Mouse (Mus musculus): ENCODE results near the gene Figla. TPM values are rescaled to one million over a fixed set of nuclear protein-coding genes. Genes with fewer than 3 reads are reported as not detected.

The Figla gene
- total RNA-seq, 2 experiments from 2014 or later: not detected

DNA sequence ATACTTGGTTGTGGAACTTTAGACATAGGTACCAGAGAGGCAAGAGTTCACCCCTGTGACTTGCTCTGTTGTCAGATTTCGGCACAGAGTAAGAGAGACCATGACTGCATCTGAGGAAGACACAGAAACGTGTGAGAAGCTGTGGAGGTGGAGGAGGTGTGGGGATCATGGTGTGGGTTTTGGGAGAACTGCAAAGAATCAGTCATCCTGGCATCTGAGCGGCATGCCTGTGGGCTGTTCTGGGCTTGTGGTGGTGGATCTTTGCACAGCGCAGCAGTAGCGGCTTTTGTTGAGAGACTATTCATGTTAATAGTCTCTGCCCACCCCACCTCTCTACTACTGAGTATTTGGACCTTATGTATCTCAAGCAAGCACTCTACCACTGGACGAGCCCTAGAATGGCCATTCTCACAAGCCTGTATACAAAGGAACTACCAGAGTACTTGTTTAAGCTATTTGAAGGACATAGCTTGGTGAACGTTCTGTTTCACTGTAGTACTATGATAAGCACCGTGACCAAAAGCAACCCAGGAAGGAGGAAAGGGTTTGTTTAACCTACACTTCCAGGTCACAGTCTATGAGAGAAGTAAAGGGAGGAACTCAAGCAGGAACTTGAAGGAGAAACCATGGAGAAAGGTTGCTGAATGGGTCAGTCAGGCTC, 10.8 kb downstream of the Figla start:
- peak in 1 of 2 experiments; percentile 67 for DNase-seq (ENCODE audit: low spot score in 2 of 2)
- intact Hi-C loops (cut with DNase I): loop anchor here (5.0 kb wide), 1 partner anchor 341 kb away; the partner anchor contains the start of gene Fam136a

GRCm38 (mm10) chr6:86028150-86028549, 12.2 kb downstream of the Figla start:
- DNase-seq (ENCODE audit: low spot score in 2 of 2): no peak
- intact Hi-C loops (cut with DNase I): loop anchor here (2.0 to 5.0 kb wide), 2 partner anchors 59 to 339 kb away; partner anchors contain the start of gene Fam136a

GRCm38 (mm10) chr6:86028601-86029322, 12.8 kb downstream of the Figla start, which contains the start of gene Add2:
Gene Add2, plus strand, starts transcription at chr6:86028681.
- intact Hi-C loops (cut with DNase I): loop anchor here (2.0 to 5.0 kb wide), 2 partner anchors 58 to 339 kb away; partner anchors contain the start of gene Fam136a
- DNase-seq (ENCODE audit: low spot score in 2 of 2): peak; percentile 68 to 76

DNA sequence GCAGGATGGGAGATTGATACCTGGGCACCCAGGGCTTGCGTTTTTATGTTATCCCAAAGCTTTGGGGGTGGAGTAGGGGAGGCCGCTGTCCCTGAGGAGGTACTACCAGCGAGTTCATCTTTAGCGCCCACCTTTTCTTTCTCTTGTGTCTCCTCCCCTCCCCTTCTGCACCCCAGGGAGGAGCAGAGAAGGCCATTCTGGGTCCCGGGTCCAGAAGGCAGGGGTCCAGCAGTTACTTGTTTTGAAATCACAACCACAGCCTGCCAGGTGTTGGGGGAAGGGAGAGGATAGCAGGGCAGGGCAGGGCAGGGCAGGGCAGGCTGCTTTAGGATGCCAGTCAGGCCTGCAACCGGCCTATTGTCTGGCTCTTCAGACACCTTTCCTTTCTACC, 13.3 kb downstream of the Figla start:
- intact Hi-C loops (cut with DNase I): loop anchor here (2.0 to 5.0 kb wide), 2 partner anchors 57 to 338 kb away; partner anchors contain the start of gene Fam136a
- no peak for DNase-seq (ENCODE audit: low spot score in 2 of 2)

DNA sequence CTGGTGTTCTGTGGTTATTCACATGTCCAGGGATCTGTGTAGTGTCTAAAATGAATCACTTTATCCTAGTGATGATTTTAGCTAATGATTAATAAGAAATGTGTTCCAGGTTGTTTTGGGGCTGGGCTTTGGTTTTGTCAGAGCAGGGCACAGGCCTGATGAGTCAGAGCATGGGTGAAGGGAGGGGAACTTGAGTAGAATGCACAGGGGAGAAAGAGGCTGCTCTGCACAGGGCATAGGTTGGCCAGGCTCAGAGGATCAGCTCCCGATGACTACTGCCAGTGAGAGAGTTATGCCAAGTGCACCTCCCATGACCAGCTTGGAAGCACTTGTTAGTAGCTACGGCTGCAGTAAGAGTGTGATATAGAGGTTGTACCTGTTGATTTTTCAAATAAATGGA, 15.6 kb downstream of the Figla start:
- intact Hi-C loops (cut with DNase I): loop anchor here (2.0 kb wide), 1 partner anchor 37 kb away; no protein-coding TSS in a partner anchor
- peak in 1 of 2 experiments; percentile 4 for DNase-seq (ENCODE audit: low spot score in 2 of 2)

DNA sequence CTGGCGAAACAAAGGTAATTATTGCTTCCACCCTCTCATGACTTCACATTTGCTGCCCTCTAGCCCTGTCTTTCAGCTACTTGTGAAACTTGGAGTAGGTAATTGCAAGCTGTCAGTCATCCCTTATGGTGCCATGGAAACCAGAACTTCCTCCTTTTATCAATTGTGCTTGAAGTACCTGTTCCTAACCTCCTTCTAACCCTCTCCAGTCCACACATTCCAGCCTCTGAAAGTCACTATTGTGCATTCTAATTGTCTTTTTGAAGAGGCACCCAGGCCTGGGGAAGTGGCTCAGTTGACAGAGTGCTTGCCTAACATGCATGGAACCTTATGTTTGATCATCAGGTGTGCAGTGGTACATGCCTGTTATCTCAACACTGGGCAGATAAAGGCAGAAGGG, 17.7 kb downstream of the Figla start:
- intact Hi-C loops (cut with DNase I): no loop called here
- no peak for DNase-seq (ENCODE audit: low spot score in 2 of 2)

DNA sequence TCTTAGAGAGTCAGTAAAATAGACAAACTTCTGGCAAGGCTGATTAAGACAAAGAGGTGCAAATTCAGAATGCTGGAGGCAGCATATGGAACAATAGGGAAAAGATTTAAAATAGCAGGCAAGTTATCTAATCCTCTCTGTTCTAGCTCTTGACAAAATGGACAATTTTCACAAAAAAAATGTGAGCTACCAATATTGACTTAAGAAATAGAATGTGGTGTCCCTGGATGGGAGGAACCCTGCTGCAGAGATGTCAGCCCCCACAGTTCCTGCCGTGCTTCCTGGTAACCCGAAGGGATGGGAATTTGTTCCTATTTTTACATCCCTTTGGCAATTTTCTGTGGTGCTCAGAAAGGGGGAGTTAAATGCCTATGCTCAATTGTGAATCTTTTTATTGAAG, 22.9 kb downstream of the Figla start:
- intact Hi-C loops (cut with DNase I): loop anchor here (1.0 to 2.0 kb wide), 2 partner anchors 30 to 48 kb away; no protein-coding TSS in a partner anchor
- DNase-seq (ENCODE audit: low spot score in 2 of 2): peak; percentile 42 to 81

DNA sequence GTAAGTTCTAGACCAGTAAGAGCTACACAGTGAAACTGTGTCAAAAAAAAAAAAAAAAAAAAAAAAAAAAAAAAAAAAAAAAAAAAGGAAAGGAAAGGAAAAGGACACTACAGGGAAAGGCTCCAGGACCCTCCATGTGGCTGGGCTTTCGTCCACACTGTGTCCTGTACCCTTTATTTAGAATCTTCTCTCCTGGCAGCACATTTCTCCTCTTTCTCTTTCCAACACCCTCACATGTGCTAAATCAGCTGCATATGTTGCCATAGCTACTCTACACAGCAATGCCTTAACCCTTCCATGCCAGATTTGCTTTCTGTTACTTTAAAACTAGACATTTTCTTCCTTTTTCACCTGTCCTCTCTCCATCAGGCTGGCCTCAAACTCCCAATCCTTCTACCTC, 24.2 kb downstream of the Figla start:
- DNase-seq (ENCODE audit: low spot score in 2 of 2): peak; percentile 22 to 80

GRCm38 (mm10) chr6:86047510-86047909, 31.5 kb downstream of the Figla start:
- intact Hi-C loops (cut with DNase I): no loop called here

More for the DNA sequence above, 24.2 kb downstream of the Figla start:
- intact Hi-C loops (cut with DNase I): no loop called here

GRCm38 (mm10) chr6:86048509-86048908, 32.5 kb downstream of the Figla start:
- intact Hi-C loops (cut with DNase I): no loop called here
- DNase-seq (ENCODE audit: low spot score in 2 of 2): peak; percentile 79 to 97

More at GRCm38 (mm10) chr6:86047510-86047909, 31.5 kb downstream of the Figla start:
- DNase-seq (ENCODE audit: low spot score in 2 of 2): no peak

- no peak for DNase-seq (ENCODE audit: low spot score in 2 of 2)
- intact Hi-C loops (cut with DNase I): no loop called here
These were observed 34.8 kb downstream of the Figla start for GRCm38 (mm10) chr6:86050586-86051268.

DNA sequence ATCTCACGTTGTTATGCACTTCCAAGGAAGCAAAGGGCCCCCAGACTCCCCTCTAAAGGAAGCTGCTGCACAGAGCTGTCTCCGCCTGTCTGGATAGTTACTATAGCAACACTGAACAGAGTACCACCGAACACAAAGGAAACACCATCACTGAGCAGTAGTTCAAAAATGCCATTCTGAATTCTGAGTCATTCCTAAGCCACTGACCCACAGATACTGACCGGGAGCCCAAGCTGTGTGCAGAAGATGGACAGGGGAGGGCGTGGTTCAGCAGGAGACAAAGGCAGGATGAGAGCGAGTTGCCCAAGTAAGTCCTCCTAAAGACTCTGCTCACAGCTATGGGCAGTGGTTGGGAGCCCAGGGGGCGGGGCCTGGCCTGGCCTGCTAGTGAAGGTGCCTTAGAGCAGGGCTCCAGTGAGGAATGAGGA, 36.1 kb downstream of the Figla start:
- no peak for DNase-seq (ENCODE audit: low spot score in 2 of 2)
- intact Hi-C loops (cut with DNase I): no loop called here

DNA sequence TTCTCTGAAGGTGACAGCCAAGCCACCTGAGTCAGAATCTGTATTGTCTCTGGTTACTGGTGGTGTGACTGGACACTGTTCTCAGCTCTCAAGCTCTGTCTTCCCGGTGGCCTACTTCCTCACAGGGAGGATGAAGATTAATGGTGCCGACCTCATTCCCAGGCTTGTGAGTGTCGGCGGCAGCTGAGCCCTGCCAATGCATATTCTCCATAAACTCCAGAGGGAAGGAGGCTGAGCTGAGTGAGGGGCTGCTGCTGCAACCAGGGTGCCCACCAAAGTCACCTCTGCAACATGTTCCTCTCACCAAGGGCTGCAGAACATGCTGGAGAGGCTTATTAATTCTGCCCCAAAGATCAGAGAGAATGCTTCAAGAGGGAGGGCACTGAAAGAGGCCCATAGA, 36.6 kb downstream of the Figla start:
- intact Hi-C loops (cut with DNase I): no loop called here
- no peak for DNase-seq (ENCODE audit: low spot score in 2 of 2)

DNA sequence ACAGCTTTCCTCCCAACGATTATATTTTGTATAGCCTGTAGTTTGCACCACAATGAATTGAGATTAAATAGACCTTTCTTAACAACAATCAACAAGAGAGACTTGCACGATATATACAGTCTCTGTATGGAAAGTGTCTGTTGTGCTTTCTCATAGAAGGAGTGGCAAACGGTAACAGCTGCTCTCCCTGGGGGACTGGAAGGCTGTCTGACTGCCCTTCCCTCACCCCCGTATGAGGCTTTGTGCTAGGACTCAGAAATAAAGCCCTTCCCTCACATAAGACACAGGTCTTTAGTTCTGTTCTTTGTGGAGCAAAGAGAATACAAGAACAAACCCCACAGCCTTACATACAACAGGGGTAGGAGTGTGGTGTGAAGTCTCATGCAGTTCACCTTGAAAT, 37.1 kb downstream of the Figla start:
- intact Hi-C loops (cut with DNase I): no loop called here
- DNase-seq (ENCODE audit: low spot score in 2 of 2): no peak

DNA sequence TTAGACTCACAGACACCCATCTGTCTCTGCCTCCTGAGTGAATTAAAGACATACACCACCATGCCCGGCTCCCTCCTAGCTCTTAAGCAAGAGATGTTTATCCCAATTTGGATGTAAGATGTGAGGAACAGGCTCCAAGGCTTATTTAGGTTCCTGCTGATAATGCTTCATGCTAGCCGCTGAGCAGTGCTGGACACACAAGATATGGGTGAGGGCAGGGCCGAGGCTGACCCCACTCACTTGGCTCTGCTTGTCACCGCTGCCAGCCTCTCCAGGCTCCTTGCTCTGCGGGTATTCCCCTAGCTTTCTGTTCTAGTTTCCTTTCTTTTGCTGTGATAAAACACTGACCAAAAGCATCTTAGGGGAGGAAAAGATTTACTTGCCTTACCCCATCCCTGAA, 37.6 kb downstream of the Figla start:
- DNase-seq (ENCODE audit: low spot score in 2 of 2): no peak
- intact Hi-C loops (cut with DNase I): no loop called here

DNA sequence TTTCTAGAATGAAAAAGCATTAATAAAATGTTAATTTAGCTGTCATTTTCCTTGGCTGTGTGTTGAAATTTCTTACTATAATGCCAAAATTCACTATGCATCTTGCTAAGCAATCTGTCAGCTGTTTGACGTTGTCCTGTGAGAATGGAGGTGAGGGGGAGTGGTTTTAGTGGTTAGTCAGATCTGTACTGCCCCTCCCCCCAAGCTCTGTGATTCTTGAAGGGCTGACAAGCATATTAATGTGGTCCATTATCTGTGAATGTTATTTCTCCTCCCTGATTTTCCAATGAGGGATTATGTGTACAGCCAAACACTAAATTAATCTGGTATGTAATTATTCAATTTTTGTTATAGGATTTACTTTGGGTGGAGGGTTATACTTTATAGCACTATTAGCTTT, 42.5 kb downstream of the Figla start:
- DNase-seq (ENCODE audit: low spot score in 2 of 2): no peak
- intact Hi-C loops (cut with DNase I): no loop called here

DNA sequence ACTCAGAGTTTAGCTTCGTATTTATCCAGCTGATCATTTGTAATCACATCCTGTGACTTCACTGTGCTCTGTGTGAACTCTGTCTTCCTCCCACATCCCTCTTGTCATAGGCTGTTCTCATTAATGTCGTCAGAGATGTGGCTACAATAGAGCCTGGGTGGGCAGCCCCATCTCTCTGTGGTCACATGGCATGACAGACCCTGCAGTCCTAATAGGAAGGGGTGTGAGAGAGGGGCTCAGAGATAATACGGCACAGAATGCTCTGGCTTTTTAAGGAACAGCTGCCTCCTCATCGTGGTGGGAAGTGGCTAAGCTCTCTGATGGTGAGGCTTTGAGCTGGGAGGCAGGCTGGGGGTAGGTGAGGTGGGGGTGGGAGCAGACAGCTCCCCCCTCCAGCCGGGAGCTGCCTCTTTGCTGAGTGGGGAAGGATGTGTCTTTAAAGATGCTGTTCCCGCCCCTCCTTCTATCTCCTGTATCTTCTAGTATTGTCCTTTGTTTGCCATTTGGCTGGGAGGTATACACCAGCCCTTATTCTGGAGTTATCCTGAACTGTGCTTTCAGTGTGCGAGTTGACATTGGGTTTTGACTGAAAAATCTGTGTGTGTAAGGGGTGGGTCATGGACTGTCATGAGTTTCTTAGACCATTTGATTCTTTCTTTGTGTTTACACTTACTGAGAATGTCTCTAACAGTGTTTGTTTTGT, 43.3 kb downstream of the Figla start:
- intact Hi-C loops (cut with DNase I): no loop called here
- DNase-seq (ENCODE audit: low spot score in 2 of 2): peak in 1 of 2 experiments; percentile 69

DNA sequence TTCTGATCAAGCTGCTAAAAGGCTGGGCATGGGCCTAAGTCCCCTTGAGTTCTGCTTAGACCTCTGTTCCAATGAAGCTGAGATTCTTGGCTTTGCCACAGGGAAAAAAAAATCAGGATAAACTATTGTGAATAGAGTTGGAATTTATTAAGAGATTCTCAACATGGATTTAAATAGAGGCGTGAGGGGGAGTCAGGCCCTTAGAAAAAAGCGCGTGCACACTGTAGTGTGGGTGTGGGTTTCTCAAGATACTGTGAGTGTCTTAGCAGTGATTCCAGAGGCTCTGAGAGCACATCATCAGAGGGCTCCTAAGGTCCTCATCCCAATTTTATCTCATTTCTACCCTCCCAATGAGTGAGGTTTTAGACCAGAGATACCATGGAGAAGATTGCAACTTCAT, 44.2 kb downstream of the Figla start:
- intact Hi-C loops (cut with DNase I): no loop called here
- DNase-seq (ENCODE audit: low spot score in 2 of 2): peak in 1 of 2 experiments; percentile 69

DNA sequence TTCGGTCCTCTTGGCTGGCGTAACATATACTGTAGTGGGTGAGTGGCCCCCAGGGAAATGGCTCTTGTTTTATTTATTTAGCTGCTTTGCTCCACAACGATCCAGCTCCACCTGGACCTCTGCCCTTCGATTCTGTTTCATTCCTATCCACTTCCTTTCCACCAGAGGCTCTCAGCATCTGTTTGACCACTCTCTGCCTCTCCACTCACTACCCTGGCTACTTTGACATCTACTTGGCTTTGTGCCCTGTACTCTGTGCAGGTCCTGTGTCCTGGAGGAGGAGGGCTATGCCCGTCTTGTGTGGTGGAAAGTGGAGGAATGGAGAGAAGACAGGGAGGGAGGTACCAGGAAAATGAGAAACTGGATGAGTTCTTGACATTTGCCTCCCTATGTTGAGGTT, 46.3 kb downstream of the Figla start:
- intact Hi-C loops (cut with DNase I): no loop called here
- no peak for DNase-seq (ENCODE audit: low spot score in 2 of 2)
